Mouse (Mus musculus) layer of hippocampus, adult 2 months (tissue): ENCODE results near the gene Tarbp2. TPM values are rescaled to one million over a fixed set of nuclear protein-coding genes. Genes with fewer than 3 reads are reported as not detected.

Source experiments
- DNase-seq, 2 experiments: peaks; one replicate each; pipeline ENCODE4 v3.0.0; 2022; ENCODE audit warnings: low spot score in 2 of 2
- H3K27ac ChIP-seq: fragments of 200-600 bp; 2 replicates; pipeline ENCODE4 v1.8.1; 2022
- H3K4me3 ChIP-seq: fragments of 200-600 bp; 2 replicates; pipeline ENCODE4 v1.8.1; 2022; ENCODE audit warnings: mild to moderate bottlenecking
- CTCF ChIP-seq: fragments of 200-600 bp; conservative IDR thresholded peaks from 2 replicates; pipeline ENCODE4 v1.8.1; 2022; ENCODE audit warnings: antibody characterized with exemption, mild to moderate bottlenecking, moderate library complexity
- total RNA-seq, 2 experiments: library from RNA; stranded (reverse); gene quantifications; 2 replicates each; pipeline ENCODE4 v1.2.3; 2021

The Tarbp2 gene
- total RNA-seq, 2 experiments from 2014 or later, result 36.2 to 37.7 TPM

- Histone ChIP-seq H3K27ac (peak overlapping the region; percentile 88), H3K4me3 (no peak overlapping the region)
- no peak for DNase-seq
- TF ChIP-seq CTCF, result no peak
Measured at GRCm38 (mm10) chr15:102546246-102546645, 28.3 kb downstream of the Tarbp2 start.

GRCm38 (mm10) chr15:102546677-102547427 is 28.9 kb downstream of the Tarbp2 start:
- no peak for TF ChIP-seq CTCF
- Histone ChIP-seq H3K4me3 (no peak overlapping the region), H3K27ac (peak overlapping the region; percentile 88)
- DNase-seq, result peak; percentile 91 to 93

GRCm38 (mm10) chr15:102547478-102547877 is 29.5 kb downstream of the Tarbp2 start:
- Histone ChIP-seq H3K4me3 (no peak overlapping the region), H3K27ac (peak overlapping the region; percentile 88)
- no peak for TF ChIP-seq CTCF
- no peak for DNase-seq

- Histone ChIP-seq H3K4me3 (no peak overlapping the region), H3K27ac (no peak overlapping the region)
- no peak for DNase-seq
- TF ChIP-seq CTCF, result peak; percentile 27; the same call in 1 of the 2 replicates
Measured at GRCm38 (mm10) chr15:102552599-102552998, 34.6 kb downstream of the Tarbp2 start.

GRCm38 (mm10) chr15:102555581-102555980 is 37.6 kb downstream of the Tarbp2 start:
- no peak for TF ChIP-seq CTCF
- no peak overlapping the region for H3K27ac ChIP-seq

GRCm38 (mm10) chr15:102557580-102557979 is 39.6 kb downstream of the Tarbp2 start:
- peak; percentile 74 for TF ChIP-seq CTCF
- peak overlapping the region; percentile 50; the same call in 1 of the 2 replicates for H3K27ac ChIP-seq
- no peak for DNase-seq
- no peak overlapping the region for H3K4me3 ChIP-seq

More at GRCm38 (mm10) chr15:102555581-102555980, 37.6 kb downstream of the Tarbp2 start:
- no peak overlapping the region for H3K4me3 ChIP-seq
- no peak for DNase-seq

GRCm38 (mm10) chr15:102562491-102562890 is 44.5 kb downstream of the Tarbp2 start:
- no peak for TF ChIP-seq CTCF
- Histone ChIP-seq H3K27ac (peak overlapping the region; percentile 61; the same call in 1 of the 2 replicates), H3K4me3 (no peak overlapping the region)
- DNase-seq, result no peak

- H3K4me3 ChIP-seq, result no peak overlapping the region
- peak overlapping the region; percentile 61 for H3K27ac ChIP-seq
- TF ChIP-seq CTCF, result no peak
- DNase-seq, result no peak
Measured at GRCm38 (mm10) chr15:102563061-102563460, 45.1 kb downstream of the Tarbp2 start.

GRCm38 (mm10) chr15:102563681-102564080 is 45.7 kb downstream of the Tarbp2 start:
- H3K27ac ChIP-seq, result peak overlapping the region; percentile 61
- no peak overlapping the region for H3K4me3 ChIP-seq
- TF ChIP-seq CTCF, result no peak
- no peak for DNase-seq

GRCm38 (mm10) chr15:102567849-102568248 is 49.9 kb downstream of the Tarbp2 start:
- H3K27ac ChIP-seq, result no peak overlapping the region
- DNase-seq, result no peak
- TF ChIP-seq CTCF, result no peak

GRCm38 (mm10) chr15:102572081-102572480 is 54.1 kb downstream of the Tarbp2 start:
- H3K27ac ChIP-seq, result peak overlapping the region; percentile 29; the same call in 1 of the 2 replicates
- no peak for DNase-seq
- no peak overlapping the region for H3K4me3 ChIP-seq
- no peak for TF ChIP-seq CTCF

More at GRCm38 (mm10) chr15:102567849-102568248, 49.9 kb downstream of the Tarbp2 start:
- H3K4me3 ChIP-seq, result no peak overlapping the region

Other genes starting within 250 kb of the Tarbp2 start
- not detected for gene Gm9918, start 247.6 kb upstream of the Tarbp2 start, total RNA-seq
- gene Mfsd5, start 238.7 kb upstream of the Tarbp2 start, total RNA-seq, result 10 to 100 TPM; 34.2 to 40.9 TPM
- 1 to 10 TPM; 1.7 to 2.1 TPM for gene Espl1, start 221.9 kb upstream of the Tarbp2 start, total RNA-seq
- gene Pfdn5, start 192.1 kb upstream of the Tarbp2 start, total RNA-seq, result 100 to 1,000 TPM; 433 to 437 TPM
- 10 to 100 TPM; 61.0 to 70.2 TPM for gene Myg1, start 186.5 kb upstream of the Tarbp2 start, total RNA-seq
- gene Aaas, start 167.4 kb upstream of the Tarbp2 start, total RNA-seq, result 10 to 100 TPM; 24.5 to 26.5 TPM
- gene Sp7, start 151.0 kb upstream of the Tarbp2 start, total RNA-seq, result under 1 TPM; 0.32 to 0.49 TPM
- gene Sp1, start 112.0 kb upstream of the Tarbp2 start, total RNA-seq, result 10 to 100 TPM; 23.1 to 33.0 TPM
- 1 to 10 TPM in 1 of 2 experiments, under 1 TPM in 1; 0.66 to 1.2 TPM for gene Amhr2, start 72.8 kb upstream of the Tarbp2 start, total RNA-seq
- gene Prr13, start 59.2 kb upstream of the Tarbp2 start, total RNA-seq, result 10 to 100 TPM; 40.2 to 42.7 TPM
- 100 to 1,000 TPM; 496 to 505 TPM for gene Pcbp2, start 47.7 kb upstream of the Tarbp2 start, total RNA-seq
- not detected for gene Gm10337, start 14.5 kb upstream of the Tarbp2 start, total RNA-seq
- 10 to 100 TPM; 95.0 to 99.9 TPM for gene Map3k12, start 1.1 kb upstream of the Tarbp2 start, total RNA-seq
- gene Npff, start 6.8 kb downstream of the Tarbp2 start, total RNA-seq, result 1 to 10 TPM; 5.5 TPM
- not detected for gene Gm28047, start 106.9 kb downstream of the Tarbp2 start, total RNA-seq
- gene Atf7, start 107.3 kb downstream of the Tarbp2 start, total RNA-seq, result 10 to 100 TPM; 45.5 to 46.4 TPM
- 10 to 100 TPM; 11.0 to 11.5 TPM for gene Atp5g2, start 154.2 kb downstream of the Tarbp2 start, total RNA-seq
- 10 to 100 TPM; 95.4 to 96.9 TPM for gene Calcoco1, start 204.0 kb downstream of the Tarbp2 start, total RNA-seq